Mouse (Mus musculus) megakaryocyte, embryonic 14.5 days (primary cell): ENCODE measurements around the gene Antxr2. TPM values are rescaled to one million over a fixed set of nuclear protein-coding genes. Genes with fewer than 3 reads are reported as not detected.

Source experiments
- H3K27me3 ChIP-seq: replicated peaks from 2 replicates; pipeline ENCODE3; 2012; ENCODE audit warnings: inconsistent platforms
- H3K36me3 ChIP-seq: replicated peaks from 2 replicates; pipeline ENCODE3; 2012; ENCODE audit warnings: low read length, inconsistent platforms, mixed read lengths
- H3K4me1 ChIP-seq: 2 replicates; pipeline ENCODE4 v1.6.1; 2012; ENCODE audit warnings: inconsistent platforms
- H3K4me3 ChIP-seq: replicated peaks from 2 replicates; pipeline ENCODE3; 2012; ENCODE audit warnings: moderate library complexity, mild to moderate bottlenecking, inconsistent platforms
- H3K9me3 ChIP-seq: 2 replicates; pipeline ENCODE4 v1.6.1; 2012; ENCODE audit warnings: inconsistent platforms
- FLI1 ChIP-seq: IDR thresholded peaks from 2 replicates; pipeline ENCODE4 v1.6.1; 2012; ENCODE audit warnings: low read length, inconsistent platforms, mixed read lengths
- GATA1 ChIP-seq: IDR thresholded peaks from 3 replicates; pipeline ENCODE4 v1.6.1; 2012; ENCODE audit warnings: mixed read lengths, low read length, inconsistent platforms, borderline replicate concordance
- polyA plus RNA-seq: library from polyadenylated mRNA; stranded (reverse); fragments of >175 nt; gene quantifications from 2 replicates; pipeline ENCODE4 v1.2.3, GENCODE M21; 2012; ENCODE audit warnings: low replicate concordance; ENCODE audit not compliant: insufficient read depth

Antxr2 gene
- polyA plus RNA-seq, 1 experiment: 0.83 TPM

GRCm38 (mm10) chr5:97935140-97936129, 95.4 kb downstream of the Antxr2 start:
- Histone ChIP-seq H3K4me1 (no peaks in the 10 kb centered on the region), H3K36me3 (no peaks in the 10 kb centered on the region), H3K27me3 (peaks cover 5% of the 10 kb centered on the region), H3K4me3 (no peak overlapping the region), H3K9me3 (peaks cover 8% of the 10 kb centered on the region)
- TF ChIP-seq FLI1 (no peak), GATA1 (no peak)

DNA sequence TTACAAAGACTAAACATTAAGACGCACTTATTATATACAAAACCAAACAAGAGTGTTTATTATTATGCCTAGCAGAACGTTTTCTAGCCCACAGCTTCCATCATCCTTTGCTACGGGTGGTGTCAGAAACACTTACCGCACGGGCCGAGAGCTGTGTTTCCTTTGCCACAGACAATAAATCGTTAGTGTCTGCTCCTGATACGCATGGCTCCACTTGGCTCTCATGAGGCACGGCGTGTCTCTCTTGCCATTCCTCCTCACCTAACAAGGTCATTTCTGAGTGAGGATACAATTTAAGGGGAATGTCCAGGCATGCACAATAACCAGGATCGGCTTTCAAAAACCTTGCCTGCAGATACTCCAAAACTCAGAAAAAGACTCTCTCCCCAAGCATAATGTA, 113.2 kb downstream of the Antxr2 start:
- Histone ChIP-seq H3K36me3 (no peaks in the 10 kb centered on the region), H3K9me3 (peaks cover 4% of the 10 kb centered on the region; the same call in 1 of the 2 replicates), H3K27me3 (no peaks in the 10 kb centered on the region), H3K4me3 (no peak overlapping the region), H3K4me1 (no peaks in the 10 kb centered on the region)
- no peak for TF ChIP-seq GATA1
- no peak for TF ChIP-seq FLI1

DNA sequence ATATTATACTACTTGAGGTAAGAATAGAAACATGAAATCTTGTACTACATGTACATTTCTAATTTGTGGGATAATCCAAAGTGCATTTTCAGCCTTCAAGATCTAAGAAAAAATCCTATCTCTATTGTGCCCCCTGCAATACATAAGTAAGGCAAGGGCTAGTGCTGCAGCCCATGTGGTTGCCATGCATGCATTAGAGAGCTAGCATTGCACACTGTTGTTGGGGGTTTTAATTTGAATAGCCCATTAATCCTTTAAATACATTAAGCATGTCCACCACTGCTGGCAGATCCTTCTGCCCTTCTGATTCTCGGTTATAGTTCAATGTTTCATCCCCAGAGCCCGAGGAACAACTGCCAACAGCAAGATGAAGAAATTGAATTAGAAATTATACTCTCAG, 116.0 kb downstream of the Antxr2 start:
- Histone ChIP-seq H3K27me3 (no peaks in the 10 kb centered on the region), H3K4me1 (no peaks in the 10 kb centered on the region), H3K4me3 (no peak overlapping the region), H3K36me3 (no peaks in the 10 kb centered on the region), H3K9me3 (no peaks in the 10 kb centered on the region)
- no peak for TF ChIP-seq FLI1
- no peak for TF ChIP-seq GATA1

DNA sequence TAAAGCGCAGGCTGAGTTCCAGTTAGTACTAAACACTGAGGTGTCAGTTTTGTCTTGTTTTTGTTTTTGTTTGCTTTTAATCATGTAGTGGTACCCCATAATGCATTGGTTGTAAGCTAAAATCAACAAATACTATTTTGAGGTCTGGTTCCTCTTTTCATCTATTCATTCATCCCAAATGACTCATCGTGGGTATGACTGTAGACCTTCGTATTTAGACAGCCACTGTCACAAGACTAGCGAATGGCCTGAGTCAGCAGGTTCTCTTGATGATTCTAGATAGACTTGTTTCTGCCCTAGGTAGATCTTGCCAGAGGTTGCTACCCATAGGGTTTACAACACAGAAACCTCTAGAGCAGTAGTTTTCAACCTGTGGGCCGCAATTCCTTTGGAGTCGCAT, 116.9 kb downstream of the Antxr2 start:
- Histone ChIP-seq H3K27me3 (no peaks in the 10 kb centered on the region), H3K36me3 (no peaks in the 10 kb centered on the region), H3K9me3 (no peaks in the 10 kb centered on the region), H3K4me1 (no peaks in the 10 kb centered on the region), H3K4me3 (no peak overlapping the region)
- TF ChIP-seq FLI1 (no peak), GATA1 (no peak)

DNA sequence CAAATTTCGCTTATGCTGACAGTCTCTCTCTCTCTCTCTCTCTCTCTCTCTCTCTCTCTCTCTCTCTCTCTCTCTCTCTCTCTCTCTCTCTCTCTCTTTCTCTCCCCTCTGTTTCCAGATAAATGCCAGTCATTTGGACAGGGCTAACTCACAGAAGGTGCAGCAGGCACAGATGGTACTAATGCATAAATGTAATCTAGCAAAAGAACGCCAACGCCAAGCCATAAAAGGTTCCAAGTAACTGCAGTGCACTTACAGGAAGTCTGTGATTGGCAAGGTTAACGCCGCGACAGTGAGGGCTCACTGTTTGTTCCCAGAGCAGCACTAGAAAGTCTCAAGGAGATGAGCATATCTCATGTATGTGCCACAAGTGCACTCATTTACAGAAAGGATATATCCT, 123.4 kb downstream of the Antxr2 start:
- H3K9me3 ChIP-seq: no peaks in the 10 kb centered on the region
- TF ChIP-seq FLI1 (no peak), GATA1 (no peak)
- H3K4me1 ChIP-seq: no peaks in the 10 kb centered on the region
- H3K36me3 ChIP-seq: no peaks in the 10 kb centered on the region
- H3K27me3 ChIP-seq: no peaks in the 10 kb centered on the region
- no peak overlapping the region for H3K4me3 ChIP-seq

- H3K27me3 ChIP-seq: no peaks in the 10 kb centered on the region
- H3K9me3 ChIP-seq: no peaks in the 10 kb centered on the region
- TF ChIP-seq GATA1: no peak
- no peak for TF ChIP-seq FLI1
- H3K36me3 ChIP-seq: no peaks in the 10 kb centered on the region
- no peaks in the 10 kb centered on the region for H3K4me1 ChIP-seq
- H3K4me3 ChIP-seq: no peak overlapping the region
These were observed 124.1 kb downstream of the Antxr2 start for GRCm38 (mm10) chr5:97906537-97907266.

DNA sequence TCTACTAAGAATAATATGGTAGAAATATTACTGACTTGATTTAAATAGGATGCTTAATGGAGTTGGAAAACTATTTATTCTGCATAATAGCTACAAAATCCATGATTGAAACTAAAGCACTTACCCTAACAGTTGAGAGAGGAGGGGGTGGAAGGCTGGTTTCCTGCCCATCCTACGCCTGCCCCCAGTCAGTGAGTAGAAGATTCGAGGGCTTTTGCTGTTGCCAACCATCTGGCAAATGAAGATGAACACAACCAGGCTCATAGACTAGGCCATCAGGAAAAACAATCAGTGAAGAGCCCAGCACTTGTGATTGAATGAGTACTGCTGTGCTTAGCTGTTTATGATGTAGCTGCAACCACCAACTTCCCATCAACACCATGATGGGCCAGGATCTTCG, 125.0 kb downstream of the Antxr2 start:
- Histone ChIP-seq H3K4me1 (no peaks in the 10 kb centered on the region), H3K36me3 (no peaks in the 10 kb centered on the region)

DNA sequence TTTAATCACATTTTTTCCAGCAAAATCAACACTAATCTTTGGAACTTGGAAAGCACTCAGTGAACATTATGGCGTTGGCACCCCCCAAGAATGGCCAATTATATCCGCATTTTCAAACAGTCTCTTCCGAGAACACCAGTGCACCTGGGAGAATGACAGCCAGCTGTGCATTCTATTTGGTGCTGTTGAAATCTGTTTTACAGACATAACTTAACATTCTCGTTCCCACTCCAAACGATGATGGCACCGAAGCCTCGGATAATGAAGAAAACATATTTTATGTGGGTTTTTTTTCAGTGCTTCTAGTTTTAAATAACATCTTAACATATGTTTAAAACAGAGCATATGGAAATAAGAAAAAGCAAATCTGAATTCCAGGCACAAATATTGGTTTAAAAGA, 129.7 kb downstream of the Antxr2 start:
- TF ChIP-seq FLI1: no peak
- no peak for TF ChIP-seq GATA1
- peaks cover 4% of the 10 kb centered on the region; the same call in 1 of the 2 replicates for H3K9me3 ChIP-seq
- H3K36me3 ChIP-seq: no peaks in the 10 kb centered on the region
- no peak overlapping the region for H3K4me3 ChIP-seq
- H3K27me3 ChIP-seq: no peaks in the 10 kb centered on the region
- H3K4me1 ChIP-seq: no peaks in the 10 kb centered on the region

More for the DNA sequence above, 125.0 kb downstream of the Antxr2 start:
- H3K9me3 ChIP-seq: no peaks in the 10 kb centered on the region
- no peaks in the 10 kb centered on the region for H3K27me3 ChIP-seq
- H3K4me3 ChIP-seq: no peak overlapping the region
- TF ChIP-seq GATA1 (no peak), FLI1 (no peak)

DNA sequence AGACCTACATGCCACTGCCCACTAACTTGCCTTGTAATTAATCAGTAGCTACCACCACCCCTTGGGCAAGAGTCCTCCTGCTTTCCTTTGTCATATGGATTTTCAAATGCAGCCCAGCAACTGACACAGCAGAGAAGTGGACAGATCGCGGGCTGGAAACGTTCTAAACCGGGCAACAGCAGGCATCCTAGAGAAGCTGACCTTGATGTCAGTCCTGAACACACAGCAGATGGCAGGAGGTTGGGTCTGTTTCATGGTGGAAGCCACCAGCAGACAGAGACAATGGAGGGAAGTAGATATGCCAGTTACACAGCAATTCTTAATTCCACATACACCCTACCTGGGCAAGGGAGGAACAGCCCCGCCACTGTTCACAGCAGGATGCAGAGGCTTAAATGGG, 131.5 kb downstream of the Antxr2 start:
- Histone ChIP-seq H3K27me3 (no peaks in the 10 kb centered on the region), H3K9me3 (peaks cover 6% of the 10 kb centered on the region), H3K4me1 (no peaks in the 10 kb centered on the region), H3K36me3 (no peaks in the 10 kb centered on the region), H3K4me3 (no peak overlapping the region)
- no peak for TF ChIP-seq GATA1
- TF ChIP-seq FLI1: no peak

DNA sequence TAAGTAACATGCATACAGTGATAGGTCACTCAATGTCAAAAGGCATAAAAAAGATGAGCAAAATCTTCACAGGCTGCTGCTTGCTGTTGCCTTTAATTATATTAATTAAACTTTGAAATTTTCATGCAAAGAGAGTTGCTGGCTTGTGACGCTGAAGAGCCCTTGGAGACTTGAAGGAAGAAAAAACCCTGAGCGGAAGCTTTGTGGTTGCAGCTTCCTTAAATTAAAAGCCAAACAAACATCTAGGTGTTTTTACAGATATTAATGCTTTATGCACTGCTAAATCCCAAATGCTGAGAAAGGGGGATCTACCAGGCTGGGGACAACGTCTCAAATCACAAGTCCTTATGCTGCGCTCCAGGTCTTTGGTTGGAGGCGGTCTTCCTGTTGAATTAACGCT, 145.4 kb downstream of the Antxr2 start:
- Histone ChIP-seq H3K4me1 (no peaks in the 10 kb centered on the region), H3K9me3 (no peaks in the 10 kb centered on the region), H3K4me3 (no peak overlapping the region), H3K36me3 (no peaks in the 10 kb centered on the region), H3K27me3 (no peaks in the 10 kb centered on the region)
- TF ChIP-seq GATA1: no peak
- TF ChIP-seq FLI1: no peak
